Mouse (Mus musculus): ENCODE data around the gene Phlpp1. TPM values are rescaled to one million over a fixed set of nuclear protein-coding genes. Genes with fewer than 3 reads are reported as not detected.
A peak's percentile ranks its signal among the peaks of the same experiment; 100 is the strongest.

Gene Phlpp1
- 8.0 and 8.8 TPM in 2 replicates for polyA plus RNA-seq (2015; fragmentation: Nextera tagmentation; extraction: Ambion mirVana)

DNA sequence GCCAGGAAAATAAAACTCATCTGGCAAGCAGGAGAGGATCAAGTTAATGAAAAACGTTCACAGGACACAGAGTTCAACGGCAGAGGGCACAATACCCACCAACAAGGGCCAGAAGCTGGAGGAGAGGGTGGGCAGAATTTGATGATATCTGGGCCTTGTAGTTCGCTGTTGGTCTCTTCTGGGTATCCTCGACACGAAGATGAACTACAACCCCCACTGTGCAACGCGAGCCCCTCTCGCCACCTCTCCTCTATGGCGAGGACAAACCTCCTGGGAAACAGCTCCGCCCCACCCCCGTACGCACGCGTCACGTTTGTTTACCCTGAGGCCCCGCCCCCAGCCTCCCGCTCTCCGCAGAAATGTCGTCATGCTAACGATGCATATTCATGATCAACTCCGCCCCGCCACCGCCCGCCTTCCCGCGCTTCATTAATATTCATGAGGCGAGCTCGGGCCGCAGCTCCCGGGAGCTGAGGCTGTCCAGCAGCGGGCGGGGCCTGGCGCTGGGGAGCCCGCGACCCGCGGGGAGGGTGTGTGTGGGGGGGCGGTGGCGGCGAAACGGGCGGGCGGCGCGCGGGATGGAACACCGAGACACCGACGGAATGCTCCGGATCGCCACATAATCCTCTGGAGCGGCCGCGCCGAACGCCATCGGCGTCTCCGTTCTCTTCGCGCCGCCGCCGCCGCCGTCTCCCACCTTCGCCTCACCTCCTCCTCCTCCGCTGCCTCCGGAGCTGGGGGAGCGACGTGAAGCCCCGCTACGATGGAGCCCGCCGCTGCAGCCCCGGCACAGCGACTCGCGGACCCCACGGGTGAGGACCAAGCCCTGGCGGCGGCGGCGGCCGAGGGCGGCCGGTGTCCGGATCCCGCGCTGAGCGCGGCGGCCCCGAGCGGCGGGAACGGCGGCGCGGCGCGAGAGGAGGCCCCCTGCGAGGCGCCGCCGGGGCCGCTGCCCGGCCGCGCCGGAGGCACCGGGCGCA is at the start of gene Phlpp1:
TSS of gene Phlpp1 (plus strand) at position 512 of the 980 bp plus-strand sequence.
- Histone ChIP-seq H3K4me3 (peak within 1 kb of the TSS; percentile 95), H3K9ac (peak within 1 kb of the TSS; percentile 98), H3K4me2 (peak within 1 kb of the TSS; percentile 81), H3K27ac (peak within 1 kb of the TSS; percentile 92), H3K36me3 (ENCODE audit: poor library complexity, severe bottlenecking) (no peaks in the 10 kb centered on the region), H3K4me1 (peaks cover 33% of the 10 kb centered on the region), H3K27me3 (no peaks in the 10 kb centered on the region), H3K9me3 (replicated peaks) (no peaks in the 10 kb centered on the region)
- under 1% methylated on average over 62 of the region's 113 CpGs for whole genome bisulfite sequencing
- peak; percentile 99 for ATAC-seq

DNA sequence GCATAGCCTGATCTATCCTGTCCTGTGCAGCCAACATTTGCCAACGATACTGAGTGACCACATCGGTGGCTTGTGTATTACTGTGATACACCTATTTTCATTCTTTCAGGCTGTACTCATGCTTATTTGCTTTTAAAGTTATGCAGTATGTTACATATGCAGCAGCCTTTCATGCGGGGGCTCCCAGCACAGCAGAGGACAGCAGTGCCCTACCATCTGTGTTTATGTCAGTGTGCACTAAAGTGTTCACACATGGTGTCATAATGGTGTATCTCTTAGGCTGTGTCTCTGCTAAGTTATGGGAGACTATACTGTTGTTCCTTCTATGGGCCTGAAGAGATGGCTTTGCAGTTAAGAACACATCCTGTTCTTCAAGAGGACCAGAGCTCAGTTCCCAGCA is 45.0 kb upstream of the Phlpp1 start:
- H3K9ac ChIP-seq: no peak overlapping the region
- H3K4me1 ChIP-seq: no peaks in the 10 kb centered on the region
- ATAC-seq: peak; percentile 63; the same call in 1 of the 2 replicates
- 89% methylated on average over 3 of the region's 3 CpGs for WGBS
- H3K27ac ChIP-seq: no peak overlapping the region
- H3K4me3 ChIP-seq: no peak overlapping the region
- no peaks in the 10 kb centered on the region for H3K36me3 ChIP-seq (ENCODE audit: poor library complexity, severe bottlenecking)
- H3K27me3 ChIP-seq: no peaks in the 10 kb centered on the region
- H3K9me3 ChIP-seq (replicated peaks): no peaks in the 10 kb centered on the region
- H3K4me2 ChIP-seq: no peak overlapping the region

DNA sequence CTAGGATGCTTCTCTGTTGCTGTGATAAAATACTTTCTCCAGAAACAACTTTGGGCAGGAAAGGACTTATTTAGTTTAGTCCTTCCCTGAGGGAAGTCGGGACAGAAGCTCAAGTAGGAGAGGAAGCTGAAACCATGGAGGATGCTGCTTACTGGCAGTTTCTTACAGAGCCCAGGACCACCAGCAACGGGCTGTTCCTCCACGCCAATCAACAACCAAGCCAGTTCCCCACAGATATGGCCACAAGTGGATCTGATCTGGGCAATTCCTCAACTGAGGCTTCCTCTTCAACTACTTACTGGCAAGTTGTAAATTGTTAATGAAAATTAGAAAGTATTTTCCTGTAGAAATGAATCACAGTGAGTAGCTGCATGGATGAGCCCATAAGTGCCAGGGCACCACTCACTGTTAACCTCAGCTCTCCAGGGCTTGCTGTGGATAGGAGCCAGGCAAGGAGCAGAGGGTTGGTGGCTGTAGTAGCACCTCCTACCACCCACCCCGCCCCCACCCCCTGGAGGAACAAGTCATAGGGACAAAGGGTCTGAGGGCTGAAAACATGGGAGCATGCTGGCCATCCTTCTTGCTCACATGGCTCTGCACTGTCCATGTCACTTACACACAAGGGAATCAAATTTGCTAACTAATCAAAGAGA is 39.7 kb upstream of the Phlpp1 start:
- Histone ChIP-seq H3K27ac (no peak overlapping the region), H3K4me3 (no peak overlapping the region), H3K36me3 (ENCODE audit: poor library complexity, severe bottlenecking) (no peaks in the 10 kb centered on the region), H3K27me3 (no peaks in the 10 kb centered on the region), H3K4me1 (peaks cover 9% of the 10 kb centered on the region; the same call in 1 of the 2 replicates), H3K9ac (no peak overlapping the region), H3K4me2 (no peak overlapping the region), H3K9me3 (replicated peaks) (no peaks in the 10 kb centered on the region)
- WGBS: 84% methylated on average over 4 of the region's 4 CpGs
- ATAC-seq: no peak; the same call in 1 of the 2 replicates

DNA sequence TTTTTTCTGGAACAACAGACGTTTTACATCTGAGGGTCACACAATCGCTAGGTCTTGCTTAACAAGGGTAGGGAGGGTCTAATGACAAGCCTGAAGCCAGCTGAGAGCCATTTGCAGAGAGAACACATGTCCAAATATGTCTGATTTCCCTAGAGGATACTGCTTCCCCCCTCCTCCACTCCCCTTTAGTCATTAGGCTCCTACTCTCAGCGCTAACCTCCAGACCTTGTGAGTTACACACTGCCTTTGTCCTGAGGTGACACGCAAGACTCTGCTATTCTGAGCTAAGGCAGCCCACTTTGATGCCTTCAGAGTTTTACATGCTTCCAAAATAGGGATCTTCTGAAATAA is 39.2 kb upstream of the Phlpp1 start:
- Histone ChIP-seq H3K4me2 (no peak overlapping the region), H3K4me3 (no peak overlapping the region), H3K9me3 (replicated peaks) (no peaks in the 10 kb centered on the region), H3K27me3 (no peaks in the 10 kb centered on the region), H3K27ac (no peak overlapping the region), H3K4me1 (peaks cover 9% of the 10 kb centered on the region; the same call in 1 of the 2 replicates), H3K9ac (no peak overlapping the region), H3K36me3 (ENCODE audit: poor library complexity, severe bottlenecking) (no peaks in the 10 kb centered on the region)
- ATAC-seq: no peak; the same call in 1 of the 2 replicates
- WGBS: 54% methylated on average over 4 of the region's 4 CpGs

DNA sequence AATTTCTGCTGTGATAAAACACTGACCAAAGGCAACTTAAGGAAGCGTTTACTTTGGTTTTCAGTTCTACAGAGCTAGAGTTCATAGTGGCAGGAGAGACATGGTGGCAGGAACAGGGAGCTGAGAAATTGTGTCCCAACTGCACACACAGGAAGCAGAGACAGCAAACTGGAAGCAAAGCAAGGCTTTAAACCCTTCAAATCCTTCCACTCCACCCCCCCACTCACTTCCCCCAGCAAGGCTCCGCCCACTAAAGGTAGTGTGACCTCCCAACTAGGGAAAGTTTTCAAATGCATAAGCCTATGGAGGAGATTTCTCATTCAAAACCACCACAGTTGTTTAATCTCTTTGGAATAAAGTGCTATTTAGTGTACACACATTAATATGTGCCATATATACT is 32.9 kb upstream of the Phlpp1 start:
- 93% methylated on average over 2 of the region's 2 CpGs for WGBS

DNA sequence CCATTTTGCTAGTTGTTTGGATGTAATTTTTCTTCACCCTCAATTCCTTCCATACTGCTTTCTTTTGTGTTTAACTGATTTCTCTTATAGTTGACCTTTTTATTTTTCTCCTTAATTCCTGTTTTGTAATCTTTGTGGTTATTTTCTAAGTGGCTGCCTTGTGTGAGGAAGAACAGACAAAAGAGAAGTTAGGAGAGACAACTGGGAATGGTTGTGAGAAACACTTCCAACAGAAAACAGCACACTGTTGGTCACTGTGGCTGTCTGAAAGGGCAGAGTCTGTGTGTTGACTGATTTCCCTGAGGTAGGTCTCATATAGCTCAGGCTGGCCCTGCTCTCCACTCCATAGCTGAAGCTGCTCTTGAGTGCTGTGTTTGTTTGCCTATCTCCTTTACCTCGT is 32.4 kb upstream of the Phlpp1 start:
- 0 out of 2 replicates have a peak, but pooled peaks cover 2% of the 10 kb centered on the region for H3K4me1 ChIP-seq
- H3K4me3 ChIP-seq: no peak overlapping the region
- no peak overlapping the region for H3K27ac ChIP-seq
- 89% methylated on average over 1 of the region's 1 CpGs for WGBS
- no peak overlapping the region for H3K4me2 ChIP-seq
- ATAC-seq: no peak
- H3K9ac ChIP-seq: no peak overlapping the region
- H3K36me3 ChIP-seq (ENCODE audit: poor library complexity, severe bottlenecking): no peaks in the 10 kb centered on the region
- H3K9me3 ChIP-seq (replicated peaks): no peaks in the 10 kb centered on the region
- H3K27me3 ChIP-seq: no peaks in the 10 kb centered on the region

More for the DNA sequence above, 32.9 kb upstream of the Phlpp1 start:
- no peaks in the 10 kb centered on the region for H3K27me3 ChIP-seq
- H3K4me2 ChIP-seq: no peak overlapping the region
- H3K9me3 ChIP-seq (replicated peaks): no peaks in the 10 kb centered on the region
- ATAC-seq: no peak
- no peaks in the 10 kb centered on the region for H3K36me3 ChIP-seq (ENCODE audit: poor library complexity, severe bottlenecking)
- H3K27ac ChIP-seq: no peak overlapping the region
- 0 out of 2 replicates have a peak, but pooled peaks cover 2% of the 10 kb centered on the region for H3K4me1 ChIP-seq
- H3K9ac ChIP-seq: no peak overlapping the region
- no peak overlapping the region for H3K4me3 ChIP-seq

DNA sequence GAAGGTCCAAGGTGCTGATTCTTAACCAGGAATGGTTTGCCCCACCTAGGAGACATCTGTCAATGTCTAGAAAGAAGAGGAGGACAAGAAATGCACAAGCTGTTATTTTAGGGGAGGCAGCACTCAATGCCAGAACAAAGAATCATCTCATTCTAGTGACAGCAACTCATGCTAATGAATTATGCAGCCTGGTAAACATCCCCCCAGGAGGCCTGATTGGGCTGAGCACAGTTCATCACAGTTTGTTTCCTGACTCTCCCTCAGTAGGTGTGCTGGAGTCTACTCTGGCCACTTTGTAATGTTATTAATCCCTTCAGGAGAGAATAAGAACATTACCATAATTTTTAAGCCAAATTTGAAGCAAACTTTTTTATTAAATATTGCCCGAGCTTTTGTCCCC is 29.5 kb upstream of the Phlpp1 start:
- no peak overlapping the region for H3K4me2 ChIP-seq
- 0 out of 2 replicates have a peak, but pooled peaks cover 2% of the 10 kb centered on the region for H3K4me1 ChIP-seq
- 77% methylated on average over 1 of the region's 1 CpGs for WGBS
- no peaks in the 10 kb centered on the region for H3K27me3 ChIP-seq
- H3K9ac ChIP-seq: no peak overlapping the region
- no peak overlapping the region for H3K27ac ChIP-seq
- H3K9me3 ChIP-seq (replicated peaks): no peaks in the 10 kb centered on the region; the same call in 1 of the 2 replicates
- ATAC-seq: no peak
- H3K36me3 ChIP-seq (ENCODE audit: poor library complexity, severe bottlenecking): no peaks in the 10 kb centered on the region
- H3K4me3 ChIP-seq: no peak overlapping the region

DNA sequence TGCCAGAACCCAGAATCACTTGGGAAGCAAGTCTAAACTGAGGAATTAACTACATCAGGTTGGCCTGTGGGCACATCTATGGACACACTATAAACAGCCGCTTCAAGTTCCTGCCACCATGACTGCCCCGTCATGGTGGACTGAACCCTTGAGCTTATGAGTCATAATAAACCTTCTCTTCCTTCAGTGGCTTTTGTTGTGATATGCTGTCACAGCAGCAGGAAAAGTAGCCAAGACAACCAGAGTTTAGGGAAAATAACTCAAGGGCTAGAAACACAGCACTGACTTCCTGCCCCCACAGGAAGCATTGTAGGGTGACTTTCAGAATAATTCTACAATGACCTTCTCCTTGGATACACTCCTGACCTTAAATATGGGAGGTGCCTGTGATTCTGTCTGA is 27.0 kb upstream of the Phlpp1 start:
- H3K4me2 ChIP-seq: no peak overlapping the region
- no peaks in the 10 kb centered on the region; the same call in 1 of the 2 replicates for H3K9me3 ChIP-seq (replicated peaks)
- H3K27me3 ChIP-seq: no peaks in the 10 kb centered on the region
- no peaks in the 10 kb centered on the region for H3K36me3 ChIP-seq (ENCODE audit: poor library complexity, severe bottlenecking)
- H3K4me3 ChIP-seq: no peak overlapping the region
- 95% methylated on average over 2 of the region's 2 CpGs for WGBS
- no peak for ATAC-seq
- H3K4me1 ChIP-seq: peaks cover 11% of the 10 kb centered on the region
- H3K27ac ChIP-seq: no peak overlapping the region
- no peak overlapping the region for H3K9ac ChIP-seq

DNA sequence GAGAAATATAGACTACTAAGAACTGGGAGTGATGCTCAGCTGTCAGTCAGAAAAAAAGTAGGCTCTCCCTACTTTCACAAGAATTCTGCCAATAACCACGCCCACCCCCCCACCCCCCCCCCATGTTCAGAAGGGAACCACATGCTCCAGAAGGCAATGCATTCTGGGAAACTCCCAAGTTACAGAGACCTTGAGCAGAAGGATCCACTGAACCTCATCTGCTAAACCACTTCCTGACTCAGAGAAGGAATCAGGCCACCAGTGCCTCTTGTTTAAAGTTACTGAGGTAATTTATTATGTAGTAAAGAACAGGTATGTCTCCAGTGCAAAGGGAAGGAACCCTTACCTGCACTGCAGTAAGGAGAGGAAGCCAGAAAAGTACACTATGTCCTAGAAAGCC is 26.5 kb upstream of the Phlpp1 start:
- no peak for ATAC-seq
- 56% methylated on average over 1 of the region's 1 CpGs for WGBS
- Histone ChIP-seq H3K27me3 (no peaks in the 10 kb centered on the region), H3K9ac (no peak overlapping the region), H3K4me2 (no peak overlapping the region), H3K4me3 (no peak overlapping the region), H3K4me1 (peaks cover 11% of the 10 kb centered on the region), H3K36me3 (ENCODE audit: poor library complexity, severe bottlenecking) (no peaks in the 10 kb centered on the region), H3K9me3 (replicated peaks) (no peaks in the 10 kb centered on the region; the same call in 1 of the 2 replicates), H3K27ac (no peak overlapping the region)

DNA sequence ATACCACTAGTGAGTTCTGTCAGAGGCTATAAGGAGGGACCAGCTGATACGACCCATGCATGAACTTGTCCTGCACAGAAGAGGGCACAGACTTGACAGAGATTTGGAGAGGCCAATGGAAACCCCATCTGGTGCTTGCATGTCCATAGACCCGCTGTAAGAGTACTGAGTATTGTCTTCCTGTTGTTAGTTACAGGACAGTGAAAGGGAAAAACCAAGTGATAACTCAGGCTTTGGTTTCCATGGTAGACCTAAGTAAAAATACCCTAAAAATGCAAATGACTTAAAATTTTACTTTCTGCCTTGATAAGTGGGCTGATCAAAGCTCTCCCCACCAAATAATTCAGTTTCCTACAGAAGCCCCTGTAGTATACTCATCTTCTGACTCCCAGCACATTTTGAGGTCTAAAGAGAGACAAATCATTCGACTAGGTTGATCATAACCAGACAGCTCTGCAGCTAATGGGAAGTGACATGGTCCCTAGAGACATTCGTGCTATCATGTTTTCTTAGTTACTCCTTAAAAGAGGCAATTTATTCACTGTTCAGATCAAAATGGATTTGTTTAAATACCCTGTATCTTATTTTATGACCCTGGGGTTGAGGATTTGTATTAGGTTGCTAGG is 25.9 kb upstream of the Phlpp1 start:
- H3K4me3 ChIP-seq: no peak overlapping the region
- 91% methylated on average over 4 of the region's 4 CpGs for whole genome bisulfite sequencing
- no peak overlapping the region for H3K27ac ChIP-seq
- no peaks in the 10 kb centered on the region for H3K27me3 ChIP-seq
- H3K9me3 ChIP-seq (replicated peaks): no peaks in the 10 kb centered on the region; the same call in 1 of the 2 replicates
- H3K4me2 ChIP-seq: no peak overlapping the region
- no peak overlapping the region for H3K9ac ChIP-seq
- no peak for ATAC-seq
- H3K36me3 ChIP-seq (ENCODE audit: poor library complexity, severe bottlenecking): no peaks in the 10 kb centered on the region
- H3K4me1 ChIP-seq: peaks cover 11% of the 10 kb centered on the region

DNA sequence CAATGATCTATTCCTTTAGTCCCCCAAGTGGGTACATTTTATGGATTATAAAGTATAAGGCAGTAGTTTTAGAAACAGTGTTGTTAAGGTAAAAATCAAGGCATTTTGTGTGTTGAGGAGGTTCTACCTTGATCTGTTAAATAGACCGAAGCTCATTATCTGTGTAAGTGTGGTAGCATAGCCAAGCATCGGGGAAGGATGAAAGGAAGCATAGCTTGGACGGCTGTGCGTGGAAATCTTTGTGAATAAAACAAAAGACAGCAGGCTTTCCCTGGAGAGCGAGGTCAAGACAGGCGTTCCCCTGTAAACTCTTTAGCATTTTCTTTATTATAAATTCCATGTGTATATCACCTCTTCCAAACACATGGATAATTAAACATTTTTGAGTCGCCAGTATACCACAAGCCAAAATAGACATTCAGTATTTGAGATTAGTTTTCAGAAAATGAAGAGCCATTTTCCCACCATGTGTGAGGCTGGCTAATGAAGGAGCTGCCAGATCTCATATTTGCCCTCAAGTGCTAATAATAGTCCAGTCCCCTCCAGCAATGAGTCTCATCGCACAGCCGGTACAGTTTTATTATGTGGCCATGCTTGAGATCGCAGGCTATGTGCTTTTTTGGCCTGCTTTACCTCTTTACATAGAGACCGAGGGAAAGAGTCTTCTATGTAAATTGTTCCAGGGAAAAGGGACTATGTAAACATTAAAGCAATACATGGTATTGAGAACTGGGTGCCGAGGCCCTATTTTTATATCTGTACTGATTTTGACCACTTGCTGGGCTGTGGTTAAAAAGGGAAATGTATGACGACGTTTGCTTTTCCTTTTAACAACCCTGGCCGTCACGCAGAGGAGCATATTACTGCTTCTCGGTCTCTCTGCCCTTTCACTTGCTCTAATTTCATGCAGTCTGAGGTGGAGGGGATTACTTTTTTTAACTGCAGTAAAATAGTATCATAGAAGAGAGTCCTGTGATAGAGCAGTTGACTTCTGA is 22.9 kb upstream of the Phlpp1 start:
- 36% methylated on average over 17 of the region's 17 CpGs for WGBS
- ATAC-seq: peak; percentile 65
- H3K4me1 ChIP-seq: peaks cover 9% of the 10 kb centered on the region
- H3K36me3 ChIP-seq (ENCODE audit: poor library complexity, severe bottlenecking): no peaks in the 10 kb centered on the region
- no peak overlapping the region for H3K4me3 ChIP-seq
- H3K9me3 ChIP-seq (replicated peaks): no peaks in the 10 kb centered on the region; the same call in 1 of the 2 replicates
- no peaks in the 10 kb centered on the region for H3K27me3 ChIP-seq
- 0 out of 2 replicates have a peak overlapping the region, but pooled peaks have one; percentile 16 for H3K4me2 ChIP-seq
- no peak overlapping the region for H3K9ac ChIP-seq
- H3K27ac ChIP-seq: no peak overlapping the region; the same call in 1 of the 2 replicates
